Mouse (Mus musculus): ENCODE measurements at regions not wholly inside any gene's neighbourhood (a gene's known extent, or its start where the extent isn't known, plus 50 kb on each side); places are given as distances from the start of the nearest gene placed in this dataset.

DNA sequence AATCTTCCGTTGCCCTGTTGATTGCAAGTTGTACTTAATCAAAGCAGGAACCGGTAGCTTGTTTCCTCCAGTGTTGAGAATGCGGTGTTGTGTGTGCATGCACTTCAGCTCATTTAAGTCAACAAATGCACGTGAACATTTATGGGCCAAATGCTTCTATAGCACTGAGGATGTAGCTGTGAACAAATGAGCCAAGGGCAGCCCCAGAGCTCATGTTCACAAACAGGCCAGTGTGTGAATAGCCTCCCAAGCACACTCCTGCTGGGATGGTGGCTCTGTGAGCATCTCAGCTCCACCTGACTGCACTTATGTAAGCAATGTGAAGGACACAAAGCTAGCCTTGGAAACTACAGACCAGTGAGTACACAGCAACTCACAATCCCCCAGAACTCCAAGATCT is 183.9 kb upstream of the Sox2 start:
- DNase-seq (ENCODE audit: low spot score in 2 of 2) = no peak

DNA sequence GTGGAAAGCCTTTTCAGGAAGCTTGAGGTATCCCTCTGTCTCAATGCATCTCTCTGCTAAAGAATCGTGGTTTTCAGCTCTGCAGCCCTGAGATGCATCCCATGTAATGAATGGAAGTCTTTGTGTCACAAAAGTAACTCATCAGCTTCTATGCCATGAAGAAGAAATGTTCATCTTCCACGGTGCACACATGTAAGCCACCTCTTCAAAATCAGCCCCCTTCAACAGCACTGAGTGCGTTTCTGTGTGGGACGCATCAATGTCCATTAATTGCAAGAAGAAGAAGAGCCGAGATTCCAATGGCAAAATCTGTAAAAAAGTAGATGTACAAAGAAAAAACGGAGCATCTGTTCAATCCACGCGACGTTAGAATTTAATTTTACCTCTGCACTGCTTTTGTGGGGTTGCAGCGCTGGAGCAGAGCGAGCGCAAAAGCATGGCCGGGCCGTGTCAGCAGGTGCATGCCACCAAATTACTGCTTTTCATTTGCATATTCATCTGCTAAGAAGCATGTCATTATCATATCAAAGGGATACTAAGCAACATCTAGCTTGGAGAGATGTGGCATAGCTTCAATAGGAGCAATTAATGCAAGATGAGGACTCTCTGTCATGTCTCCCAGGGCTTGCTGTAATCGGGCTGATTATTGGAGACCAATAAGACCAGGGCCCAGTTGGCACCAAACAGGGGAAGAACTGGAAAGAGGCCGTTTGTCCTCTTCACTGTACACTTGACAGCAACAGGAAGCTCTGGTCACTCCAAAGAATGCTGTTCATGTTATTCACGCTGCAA is 185.0 kb upstream of the Sox2 start:
- no peak for DNase-seq (ENCODE audit: low spot score in 2 of 2)

DNA sequence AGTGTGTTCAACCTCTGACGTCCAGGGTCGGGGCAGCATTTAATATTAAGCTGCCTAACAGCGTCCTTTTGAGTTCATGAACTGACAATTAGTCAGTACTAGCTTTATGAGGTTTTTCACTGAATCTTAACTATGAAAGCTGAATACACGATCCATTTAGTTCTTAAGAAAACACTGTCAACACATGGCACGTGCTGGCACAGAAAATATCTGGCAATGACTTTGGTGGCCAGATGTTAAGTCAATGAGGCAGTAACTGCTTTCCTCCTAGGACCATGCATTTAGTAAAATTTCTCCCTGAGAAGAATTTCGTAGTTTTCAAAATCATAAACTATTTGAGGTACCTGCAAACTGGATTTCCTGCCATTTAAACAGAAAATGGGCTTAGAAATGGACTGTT is 191.4 kb upstream of the Sox2 start:
- no peak for DNase-seq (ENCODE audit: low spot score in 2 of 2)

DNA sequence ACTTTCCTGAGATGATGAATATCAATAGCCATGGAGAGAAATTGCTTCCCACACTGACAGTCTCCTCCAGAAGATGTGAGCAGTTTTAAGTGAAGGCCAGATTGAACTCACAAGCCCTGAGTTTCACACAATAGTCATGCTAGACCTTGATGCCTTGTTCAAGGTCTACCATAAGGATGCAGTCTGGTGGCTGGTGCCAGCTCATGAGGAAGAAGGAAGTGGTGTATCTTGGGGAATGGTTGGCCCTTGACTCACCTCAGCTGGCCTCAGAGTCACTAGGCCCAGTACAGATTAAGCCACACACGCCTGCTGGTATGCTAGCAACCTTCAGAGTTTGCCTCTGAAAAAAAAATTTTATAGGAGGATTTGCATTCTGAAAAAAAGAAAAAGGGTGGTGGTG is 192.4 kb upstream of the Sox2 start:
- DNase-seq (ENCODE audit: low spot score in 2 of 2) = no peak

DNA sequence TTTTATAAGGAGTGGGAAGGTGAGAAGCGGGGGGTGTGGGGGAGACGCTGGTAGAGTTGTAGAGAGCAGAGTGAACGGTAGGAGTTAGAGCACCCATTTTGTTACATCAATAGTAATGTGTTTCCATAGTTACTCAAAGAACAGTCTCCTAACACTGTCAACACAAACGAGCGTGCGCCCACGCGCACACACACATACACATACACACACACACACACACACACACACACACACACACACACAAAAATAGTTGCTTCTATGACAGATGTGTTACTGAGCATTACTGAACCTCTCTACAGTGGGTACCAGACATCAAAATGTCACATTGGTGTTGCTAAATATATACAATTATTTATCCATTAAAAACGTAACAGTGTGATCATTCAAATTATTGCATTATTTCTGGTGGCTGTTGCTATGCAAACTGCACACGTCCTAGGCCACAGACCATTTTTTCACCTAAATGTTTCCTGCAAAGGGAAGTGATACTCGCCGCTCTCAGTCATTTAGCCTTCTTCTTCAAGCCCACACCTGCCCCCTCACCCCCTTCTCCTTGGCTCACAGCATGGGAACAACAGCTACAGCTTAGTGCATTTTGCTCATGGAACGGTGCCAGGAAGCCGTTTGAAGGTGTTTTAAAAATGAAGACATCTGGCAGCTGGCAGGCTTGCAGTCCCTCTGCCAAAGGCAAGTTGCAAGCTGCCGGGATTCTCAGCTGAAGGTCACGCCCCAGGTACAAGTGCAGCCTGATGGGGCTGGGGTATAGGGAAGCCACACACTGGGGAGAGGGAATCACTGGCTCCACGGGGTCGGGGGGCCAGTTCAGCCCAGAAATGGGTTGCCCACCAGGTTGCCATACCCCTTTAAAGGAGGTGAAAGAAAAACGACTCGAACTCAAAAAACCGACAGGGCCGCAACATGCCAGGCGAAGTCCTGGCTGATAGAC is 193.4 kb upstream of the Sox2 start:
- DNase-seq (ENCODE audit: low spot score in 2 of 2) = peak in 1 of 2 experiments; percentile 41

DNA sequence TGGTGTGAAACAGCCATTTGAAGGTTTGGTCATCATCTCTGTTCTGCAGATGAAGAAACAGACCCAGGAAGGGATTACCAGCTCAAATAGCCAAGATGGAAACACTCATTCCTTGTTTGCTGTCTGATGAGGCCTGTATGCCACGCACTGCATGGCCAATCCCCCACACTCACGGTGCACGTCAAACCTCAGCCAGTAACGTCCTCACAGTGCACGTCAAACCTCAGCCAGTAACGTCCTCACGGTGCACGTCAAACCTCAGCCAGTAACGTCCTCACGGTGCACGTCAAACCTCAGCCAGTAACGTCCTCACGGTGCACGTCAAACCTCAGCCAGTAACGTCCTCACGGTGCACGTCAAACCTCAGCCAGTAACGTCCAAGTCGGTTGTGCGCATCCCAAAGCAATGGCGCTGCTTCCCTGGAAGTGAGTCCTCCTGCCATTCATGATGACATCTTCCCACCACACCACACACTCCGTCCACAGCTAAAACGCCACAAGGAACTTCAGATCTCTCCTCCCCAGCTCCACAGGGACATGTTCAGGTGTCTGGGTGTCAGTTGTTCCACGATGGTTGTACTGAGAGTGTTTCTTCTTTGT is 196.1 kb upstream of the Sox2 start:
- DNase-seq (ENCODE audit: low spot score in 2 of 2) = no peak

DNA sequence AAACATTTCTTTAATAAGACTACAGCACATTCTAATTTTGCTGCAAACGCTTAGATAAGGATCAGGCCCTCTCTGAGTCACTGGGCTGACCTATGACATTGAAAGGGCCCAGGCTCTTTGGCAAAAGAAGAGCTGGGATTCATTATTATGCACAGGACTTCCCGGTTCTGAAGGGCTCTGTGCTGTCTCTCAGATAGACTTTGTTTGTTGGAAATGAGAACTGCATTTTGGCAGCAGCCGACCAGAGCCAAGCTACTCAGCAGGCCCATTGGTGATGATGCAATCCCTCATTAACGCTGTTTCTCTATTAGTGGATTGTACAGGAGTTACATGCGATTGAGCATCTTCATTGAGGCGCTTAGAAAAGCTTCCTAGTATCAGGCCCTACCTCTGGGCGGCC is 204.9 kb upstream of the Sox2 start:
- peak in 1 of 2 experiments; percentile 81 for DNase-seq (ENCODE audit: low spot score in 2 of 2)

DNA sequence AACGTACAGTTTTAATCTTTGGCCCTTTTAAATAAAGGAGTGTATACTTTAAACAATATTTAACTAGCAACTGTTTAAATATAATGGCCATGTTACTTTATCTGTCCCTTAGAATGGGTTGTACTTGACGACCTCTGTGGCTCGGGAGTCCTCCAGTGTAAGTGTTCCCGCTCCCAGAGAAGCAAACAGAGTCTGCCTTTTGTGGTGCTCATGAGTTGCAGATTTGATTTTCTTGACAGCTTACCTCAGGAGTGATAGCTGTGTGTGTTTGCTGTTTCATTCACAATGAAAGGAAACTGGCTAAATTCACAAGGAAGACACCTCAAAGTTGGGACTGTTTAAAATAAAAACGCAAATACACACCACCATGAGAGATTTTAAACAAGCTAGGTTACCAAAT is 205.4 kb upstream of the Sox2 start:
- DNase-seq (ENCODE audit: low spot score in 2 of 2) = no peak

DNA sequence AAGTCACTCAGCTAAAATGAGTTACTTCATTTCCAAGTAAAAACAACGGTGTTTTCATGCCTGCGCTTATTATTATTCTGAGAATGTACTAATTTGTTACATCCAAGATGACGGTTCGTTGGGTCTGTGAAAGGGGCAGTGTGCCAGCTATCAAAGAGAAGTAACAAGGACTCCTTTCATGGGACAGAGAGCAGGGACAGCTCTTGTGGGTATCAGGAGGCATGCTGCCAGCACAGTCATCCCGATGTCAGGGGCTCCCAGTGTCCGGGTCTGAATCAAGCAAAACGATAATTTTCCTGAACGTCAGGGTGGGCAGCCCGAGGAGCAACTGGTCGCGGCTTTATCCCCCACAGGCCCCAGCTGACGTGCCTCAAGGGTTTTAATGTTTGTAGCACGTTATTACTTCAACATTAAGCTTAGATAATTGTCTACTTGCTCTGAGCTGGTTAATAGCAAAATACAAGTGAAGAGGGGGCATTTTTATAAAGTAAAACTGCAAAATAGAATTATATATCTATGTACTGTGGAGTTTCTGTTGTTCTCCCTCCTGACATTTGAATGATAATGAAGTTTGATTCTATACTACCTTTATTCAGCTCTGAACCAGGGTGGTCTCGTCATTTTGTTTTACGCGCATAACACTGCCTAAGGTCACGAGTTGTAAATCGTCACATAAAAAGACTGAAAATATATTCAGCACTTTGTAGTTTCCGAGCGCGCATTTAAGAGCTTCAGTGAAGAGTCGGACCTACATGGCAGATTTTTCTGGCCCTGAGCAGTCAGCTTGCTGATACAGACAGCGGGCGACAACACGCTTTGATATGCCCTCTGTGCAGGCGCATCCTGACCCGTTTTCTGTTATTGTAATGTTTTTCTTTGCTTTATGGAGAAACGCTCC is 206.2 kb upstream of the Sox2 start:
- peak; percentile 43 to 82 for DNase-seq (ENCODE audit: low spot score in 2 of 2)

DNA sequence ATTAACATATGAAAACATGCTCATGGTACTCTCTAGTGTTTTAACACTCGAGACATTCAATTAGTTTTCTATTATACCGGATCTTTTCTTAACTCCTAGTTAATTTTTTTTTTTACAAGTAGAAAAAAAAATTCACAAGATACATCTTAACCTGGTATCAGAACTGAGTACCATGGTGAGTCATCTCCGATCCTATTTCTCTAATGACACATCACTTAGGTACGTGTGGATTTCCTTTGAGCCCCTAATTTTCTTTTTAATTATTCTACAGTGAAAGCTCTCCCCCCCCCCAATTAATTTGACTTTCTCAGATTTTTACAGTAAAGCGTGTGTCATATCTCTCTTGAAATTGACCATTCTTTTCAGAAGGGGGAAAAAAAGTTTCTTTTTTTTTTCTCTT is 206.9 kb upstream of the Sox2 start:
- DNase-seq (ENCODE audit: low spot score in 2 of 2) = no peak

DNA sequence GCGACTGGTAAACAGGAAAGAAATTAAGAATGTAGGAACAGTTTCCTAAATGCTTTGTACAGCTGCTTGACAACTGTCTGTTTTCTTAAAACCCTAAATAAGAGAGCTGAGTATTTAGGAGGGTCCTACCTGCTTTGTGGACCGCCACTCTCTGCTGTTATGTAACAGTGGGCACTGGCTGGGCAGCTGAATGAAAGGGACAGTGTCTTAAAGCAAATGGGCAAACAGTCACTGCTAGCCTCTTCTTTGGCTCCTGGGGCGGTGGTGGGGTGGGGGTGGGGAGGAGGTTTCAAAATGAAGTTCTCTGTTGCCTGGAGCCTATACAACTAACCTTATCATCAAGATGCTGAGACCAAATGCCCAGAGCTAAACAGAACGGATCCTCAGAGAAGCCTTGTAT is 208.4 kb upstream of the Sox2 start:
- no peak for DNase-seq (ENCODE audit: low spot score in 2 of 2)

DNA sequence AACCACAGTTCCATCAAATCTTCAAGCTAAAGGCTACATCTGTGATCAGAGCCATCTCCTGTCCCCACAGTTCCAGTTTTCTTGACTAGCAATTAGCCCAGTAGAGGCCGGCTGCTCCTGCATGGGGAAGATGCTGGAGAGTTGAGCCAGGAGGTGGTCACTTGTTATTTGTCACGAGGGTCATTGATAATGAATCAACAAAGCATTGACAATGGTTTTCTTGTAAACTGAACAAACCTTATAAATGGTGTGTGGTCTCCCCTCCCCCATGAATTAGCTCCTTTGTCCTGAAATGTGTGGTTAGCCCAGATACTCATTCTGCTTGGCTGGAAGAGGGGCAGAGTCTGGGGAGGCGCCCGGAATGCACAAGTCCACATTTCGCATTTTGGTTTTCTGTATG is 208.9 kb upstream of the Sox2 start:
- DNase-seq (ENCODE audit: low spot score in 2 of 2) = peak in 1 of 2 experiments; percentile 76

DNA sequence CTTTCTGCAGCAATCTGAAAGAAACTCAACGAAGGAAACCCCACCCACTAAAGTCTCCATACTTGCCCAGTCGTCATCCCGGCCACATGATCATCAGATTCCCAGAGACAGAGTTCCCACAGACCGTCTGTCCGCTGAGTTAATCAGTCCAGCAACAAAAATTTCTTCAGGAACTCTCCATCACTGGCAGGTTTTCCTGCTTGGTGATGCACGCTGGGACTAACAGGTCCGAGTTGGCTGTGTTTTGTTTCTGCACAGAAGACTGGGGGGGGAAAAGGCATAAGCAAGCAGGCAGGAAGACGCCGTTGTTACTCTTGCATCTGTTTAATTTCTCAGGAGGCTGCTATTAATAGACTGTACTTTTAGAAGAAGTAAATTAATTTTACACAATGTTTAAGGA is 215.3 kb upstream of the Sox2 start:
- no peak for DNase-seq (ENCODE audit: low spot score in 2 of 2)

DNA sequence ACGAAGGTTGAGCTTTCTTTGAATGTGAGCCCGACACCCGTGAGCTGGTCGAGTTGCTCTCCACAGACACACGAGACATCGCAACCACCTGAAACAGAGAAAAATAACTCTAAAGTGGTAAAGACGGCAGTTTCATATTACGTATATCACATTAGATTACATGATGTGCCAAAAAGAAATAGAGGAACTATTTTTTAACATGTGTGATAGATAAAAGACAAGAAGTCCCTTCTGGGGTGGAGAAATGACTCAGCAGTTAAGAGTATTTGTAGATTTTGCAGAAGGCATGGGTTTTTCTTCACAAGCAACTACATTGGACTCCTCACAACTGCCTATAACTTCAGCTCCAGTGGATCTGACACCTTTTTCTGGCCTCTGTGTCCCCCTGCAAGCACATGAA is 222.2 kb upstream of the Sox2 start:
- DNase-seq (ENCODE audit: low spot score in 2 of 2) = no peak

DNA sequence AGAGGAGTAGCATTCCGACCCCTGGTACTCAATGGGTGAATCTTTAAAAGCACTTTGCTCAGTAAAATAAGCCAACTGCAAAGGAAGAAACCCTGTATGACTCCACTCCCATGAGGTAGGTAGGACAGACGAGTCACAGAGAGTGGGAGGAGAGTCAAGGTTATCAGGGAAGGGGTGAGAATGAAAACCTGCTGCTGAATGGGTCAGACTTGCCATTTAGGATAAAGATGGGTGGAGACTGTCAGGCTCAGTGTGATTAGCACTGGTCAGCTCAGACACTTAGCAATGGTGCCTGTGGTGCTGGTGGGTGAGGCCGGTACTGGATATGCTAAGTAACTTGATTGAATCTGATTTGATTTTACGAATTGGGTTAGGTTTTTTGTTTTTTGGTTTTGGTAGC is 222.7 kb upstream of the Sox2 start:
- DNase-seq (ENCODE audit: low spot score in 2 of 2) = no peak

DNA sequence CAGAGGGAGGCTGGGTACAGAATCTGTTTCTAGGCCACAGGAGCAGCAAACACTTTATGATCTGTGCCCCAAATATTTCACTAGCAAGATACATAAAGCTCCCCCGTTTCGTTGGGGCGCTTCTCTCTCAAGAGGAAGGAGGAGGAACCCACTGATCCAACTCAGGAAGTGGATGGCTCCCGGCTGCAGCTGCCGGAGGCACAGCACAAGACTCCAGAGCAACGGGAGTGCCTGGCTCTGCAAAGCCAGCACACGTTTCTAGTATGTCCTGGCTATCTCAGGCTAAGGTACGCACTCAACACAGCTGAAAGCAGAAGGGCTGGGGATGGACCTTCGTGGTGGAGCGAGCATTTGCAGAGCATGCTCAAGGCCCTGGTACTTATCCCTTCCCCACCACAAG is 223.2 kb upstream of the Sox2 start:
- no peak for DNase-seq (ENCODE audit: low spot score in 2 of 2)

DNA sequence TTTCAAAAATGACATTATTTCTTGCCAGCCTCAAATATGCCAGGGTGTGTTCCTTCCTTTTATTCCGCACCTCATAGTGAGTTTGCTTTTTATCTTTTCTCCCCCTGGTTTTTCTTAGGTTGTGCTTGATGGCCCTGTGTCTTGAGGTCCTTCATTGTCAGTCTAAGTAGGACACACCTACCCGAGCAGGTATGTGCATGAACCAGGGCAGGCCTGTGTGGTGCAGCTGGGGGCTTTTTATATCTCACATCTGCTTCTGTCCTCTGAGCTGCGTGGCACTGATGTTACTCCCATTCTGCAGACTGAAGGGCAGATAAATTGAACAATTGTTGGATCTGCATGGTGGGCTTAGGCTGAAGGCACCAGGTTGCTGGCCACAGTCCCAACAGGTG is 238.3 kb upstream of the Sox2 start:
- DNase-seq (ENCODE audit: low spot score in 2 of 2) = no peak

DNA sequence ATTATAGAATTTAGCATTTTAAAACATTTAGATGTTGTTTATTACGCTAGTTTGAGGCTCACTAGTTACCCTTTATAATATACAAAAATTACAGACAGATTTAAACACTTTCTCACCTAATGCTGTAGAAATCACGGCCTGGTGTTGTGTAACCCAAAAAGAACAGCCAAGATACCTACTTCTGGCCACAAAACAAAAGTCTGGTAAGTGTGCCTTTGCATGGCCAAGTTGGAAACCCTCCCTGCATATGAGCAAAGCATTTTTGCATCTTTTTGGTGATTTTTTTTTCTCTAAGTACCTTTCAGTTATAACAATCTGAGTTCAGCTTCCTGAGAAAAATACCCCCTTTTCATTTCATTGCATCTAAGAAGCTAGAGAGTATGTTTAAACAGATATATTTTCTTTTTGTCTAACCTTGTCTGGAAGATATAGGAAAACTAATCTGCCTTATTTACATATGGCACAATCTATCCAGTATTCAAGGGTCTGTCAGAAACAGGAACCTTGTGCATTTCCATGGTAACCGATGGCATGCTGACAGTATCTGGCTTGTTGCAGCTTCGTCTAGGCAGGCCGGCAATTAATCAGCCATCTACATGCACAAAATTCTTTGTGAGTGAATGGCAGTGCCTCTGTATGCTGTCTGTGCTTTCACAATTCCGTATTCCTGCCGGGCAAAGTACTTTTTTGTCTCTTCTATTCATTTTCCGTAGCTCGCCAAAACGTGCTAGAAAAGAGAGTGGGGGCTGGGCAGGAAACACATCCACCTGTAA is 238.9 kb upstream of the Sox2 start:
- peak in 1 of 2 experiments; percentile 11 for DNase-seq (ENCODE audit: low spot score in 2 of 2)

DNA sequence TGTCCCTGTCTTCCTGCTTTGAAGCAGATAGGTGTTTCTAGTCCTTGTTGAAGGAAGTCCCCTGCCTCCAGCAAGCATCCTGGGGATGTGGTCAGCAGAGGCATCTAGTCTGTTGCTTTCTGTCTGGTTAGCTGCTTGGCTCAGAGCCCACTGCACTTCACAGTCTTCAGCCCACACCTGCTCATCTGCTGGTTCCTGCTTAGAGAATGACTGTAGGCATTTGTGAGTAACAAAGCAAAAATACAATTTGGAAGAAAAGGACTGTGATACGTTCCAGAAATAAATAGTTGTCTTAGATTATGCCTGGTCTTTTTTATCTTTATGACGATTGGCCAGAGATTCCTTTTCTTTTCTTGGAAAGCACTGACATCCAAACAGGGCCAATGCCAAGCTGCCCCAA is 246.6 kb upstream of the Sox2 start:
- DNase-seq (ENCODE audit: low spot score in 2 of 2) = peak in 1 of 2 experiments; percentile 26

DNA sequence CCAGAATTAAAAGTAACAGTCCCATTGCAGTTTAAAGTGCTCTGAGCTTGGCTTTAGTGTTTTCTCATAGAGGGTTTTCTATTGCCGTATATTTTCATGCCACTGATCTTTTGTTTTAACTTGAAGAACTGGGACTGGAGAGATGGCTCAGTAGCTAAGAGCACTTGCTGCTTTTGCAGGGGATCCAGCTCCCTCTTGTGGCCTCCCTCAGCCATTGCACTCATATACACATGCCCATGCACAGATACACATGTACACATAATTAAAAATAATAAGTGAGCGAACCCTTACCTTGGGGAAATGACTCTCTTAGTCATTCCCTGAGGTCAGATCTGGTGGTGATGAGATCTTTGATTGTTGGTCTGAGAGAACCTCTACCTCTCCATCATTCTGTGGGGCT is 258.9 kb upstream of the Sox2 start:
- DNase-seq (ENCODE audit: low spot score in 2 of 2) = no peak

All from left cerebral cortex, adult 8-10 months (tissue).